Mouse (Mus musculus) kidney, adult 2 months (tissue): Measurements from ENCODE around the gene Ptch1.

Experiments used
- CTCF ChIP-seq: fragments of 200-500 bp; conservative IDR thresholded peaks from 2 replicates; pipeline ENCODE4 v1.5.1; 2011; ENCODE audit warnings: low read depth, mild to moderate bottlenecking, control low read depth, low read length, moderate library complexity, mixed read lengths; ENCODE audit not compliant: insufficient read depth, insufficient read length
- POLR2A ChIP-seq: fragments of 200-500 bp; IDR thresholded peaks from one replicate; pipeline ENCODE4 v1.6.1; 2011; ENCODE audit warnings: low read depth, low read length, control low read depth

- TF ChIP-seq CTCF, result no peak
- no peak for TF ChIP-seq POLR2A
Measured at GRCm38 (mm10) chr13:63555885-63556284, 17.5 kb downstream of the Ptch1 start.
